Mouse (Mus musculus) lung, postnatal 0 days (tissue): ENCODE results near the gene Mmaa.

Source experiments
- CTCF ChIP-seq: IDR thresholded peaks from 2 replicates; pipeline ENCODE4 v1.5.1; 2016; ENCODE audit warnings: antibody characterized with exemption, mild to moderate bottlenecking
- EP300 ChIP-seq: IDR thresholded peaks from 2 replicates; pipeline ENCODE4 v1.6.1; 2016; ENCODE audit warnings: antibody characterized with exemption, mild to moderate bottlenecking, control low read depth

- TF ChIP-seq CTCF (no peak), EP300 (no peak)
These were observed 37.6 kb upstream of the Mmaa start for GRCm38 (mm10) chr8:79332109-79332900.
